Mouse (Mus musculus): Measurements from ENCODE around the gene Morc2a.

GRCm38 (mm10) chr11:3722036-3722435 is 73.0 kb downstream of the Morc2a start:
- TF ChIP-seq GATA1 (IDR thresholded peaks at IDR 0.05; ENCODE audit: low read length) (no peak), TAL1 (IDR thresholded peaks at IDR 0.05; ENCODE audit: low read length) (no peak)

All from erythroblast, embryonic 14.5 days (primary cell).